Mouse (Mus musculus): ENCODE measurements around the gene Cdc73.
"Not testable (repeated sequence)": the region's sequence is repeated elsewhere in the genome, so short reads cannot be mapped to it uniquely, and the experiment has no call there.

Cdc73 gene

DNA sequence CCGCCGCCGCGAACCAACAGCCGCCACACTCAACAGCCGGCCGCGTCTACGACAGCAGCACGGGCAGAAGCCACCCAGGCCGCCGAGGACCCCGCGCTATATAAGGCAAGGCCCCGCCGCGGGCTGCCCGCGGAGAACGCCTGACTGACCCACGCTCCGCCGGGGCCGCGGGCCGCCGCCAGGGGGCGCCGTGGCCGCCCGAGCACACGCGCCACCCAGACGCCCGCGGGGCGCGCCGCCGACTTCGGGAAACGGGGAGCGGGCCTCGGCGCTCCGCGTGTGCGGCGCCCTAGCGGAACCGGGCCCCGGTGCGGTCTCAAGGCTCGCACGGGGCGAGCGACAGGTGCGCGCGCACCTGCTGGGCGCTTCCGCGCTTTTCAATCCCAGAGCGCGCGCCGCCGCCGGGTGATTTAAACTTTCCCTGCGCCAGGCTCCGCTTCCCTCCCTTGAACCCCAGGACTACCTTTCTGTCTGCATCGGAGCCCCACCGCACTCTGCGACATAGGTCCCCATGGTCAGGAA, at the start of gene Cdc73:
Gene Cdc73 (minus strand): TSS at position 153 of the 522 bp plus-strand sequence.
- peak; percentile 93 for DNase-seq

DNA sequence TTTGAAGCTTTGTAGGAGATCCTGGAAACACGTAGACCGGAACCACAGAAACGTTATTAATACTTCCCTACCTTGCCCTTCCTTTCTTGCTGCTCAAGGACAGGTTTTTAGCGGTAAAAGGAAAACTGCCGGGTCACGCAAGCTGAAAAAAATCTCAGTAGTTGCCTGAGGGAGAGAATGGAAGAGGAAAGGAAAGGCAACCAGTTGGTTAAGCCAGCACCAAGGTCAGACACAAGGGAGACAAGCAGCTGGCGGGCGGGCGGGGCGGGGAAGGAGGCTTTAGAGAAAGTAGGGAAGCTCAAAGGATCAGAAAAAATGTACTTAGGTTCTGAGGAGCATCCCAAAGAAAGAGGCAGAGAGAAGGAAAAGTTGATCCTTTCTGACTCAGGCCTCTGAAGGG, 43.2 kb upstream of the Cdc73 start:
- no peak for DNase-seq

DNA sequence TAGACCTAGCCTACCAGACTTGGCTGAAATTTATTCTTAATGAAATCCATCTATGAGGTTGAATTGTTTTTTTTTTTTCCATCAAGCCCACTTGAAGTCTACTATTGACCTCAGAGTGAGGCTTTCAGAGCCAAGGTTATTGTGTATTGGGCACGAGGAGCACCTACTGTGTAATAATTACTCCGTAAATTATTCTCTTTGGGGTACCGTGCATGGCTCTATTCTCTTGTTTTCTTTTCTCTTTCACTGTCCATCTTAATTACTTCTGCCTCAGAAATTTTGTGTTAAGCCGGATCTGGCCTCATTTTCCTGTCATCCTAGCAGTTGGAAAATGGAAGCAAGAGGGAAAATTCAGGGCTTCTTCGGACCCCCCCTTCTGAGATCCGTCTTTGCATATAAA, 39.5 kb upstream of the Cdc73 start:
- no peak for DNase-seq

DNA sequence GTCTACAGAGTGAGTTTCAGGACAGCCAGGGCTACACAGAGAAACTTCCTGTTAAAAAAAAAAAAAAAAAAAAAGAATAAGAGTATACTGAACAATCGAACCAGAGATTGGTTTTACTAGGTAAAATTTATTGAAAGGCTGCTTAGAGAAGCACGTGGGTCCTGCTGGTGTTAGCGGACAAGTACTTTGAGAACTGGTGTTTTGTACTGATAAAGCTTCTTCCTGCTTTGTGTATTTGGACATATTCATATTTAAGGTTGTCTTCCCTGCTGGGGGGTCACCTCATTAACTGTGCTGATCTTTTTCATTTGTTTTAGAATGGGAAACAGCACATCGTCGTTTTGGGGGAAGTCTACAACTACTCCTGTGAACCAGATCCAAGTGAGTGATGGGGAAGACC, 38.6 kb upstream of the Cdc73 start:
- DNase-seq: no peak

DNA sequence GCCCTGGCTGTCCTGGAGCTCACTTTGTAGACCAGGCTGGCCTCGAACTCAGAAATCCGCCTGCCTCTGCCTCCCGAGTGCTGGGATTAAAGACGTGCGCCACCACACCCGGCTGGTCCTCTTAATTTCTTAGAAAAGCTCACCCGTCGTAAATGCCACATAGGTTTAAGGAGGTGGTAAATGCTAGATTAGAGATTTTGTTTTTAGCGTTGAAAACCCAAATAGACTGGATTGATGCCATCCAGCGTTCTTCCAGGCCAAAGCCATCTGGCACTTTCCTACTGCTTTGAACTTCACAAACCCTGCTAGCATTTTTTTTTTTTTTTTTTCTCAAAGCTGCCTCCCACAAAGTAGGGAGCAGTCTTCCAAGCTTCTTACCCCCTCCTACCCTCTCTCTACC, 37.9 kb upstream of the Cdc73 start:
- no peak for DNase-seq

DNA sequence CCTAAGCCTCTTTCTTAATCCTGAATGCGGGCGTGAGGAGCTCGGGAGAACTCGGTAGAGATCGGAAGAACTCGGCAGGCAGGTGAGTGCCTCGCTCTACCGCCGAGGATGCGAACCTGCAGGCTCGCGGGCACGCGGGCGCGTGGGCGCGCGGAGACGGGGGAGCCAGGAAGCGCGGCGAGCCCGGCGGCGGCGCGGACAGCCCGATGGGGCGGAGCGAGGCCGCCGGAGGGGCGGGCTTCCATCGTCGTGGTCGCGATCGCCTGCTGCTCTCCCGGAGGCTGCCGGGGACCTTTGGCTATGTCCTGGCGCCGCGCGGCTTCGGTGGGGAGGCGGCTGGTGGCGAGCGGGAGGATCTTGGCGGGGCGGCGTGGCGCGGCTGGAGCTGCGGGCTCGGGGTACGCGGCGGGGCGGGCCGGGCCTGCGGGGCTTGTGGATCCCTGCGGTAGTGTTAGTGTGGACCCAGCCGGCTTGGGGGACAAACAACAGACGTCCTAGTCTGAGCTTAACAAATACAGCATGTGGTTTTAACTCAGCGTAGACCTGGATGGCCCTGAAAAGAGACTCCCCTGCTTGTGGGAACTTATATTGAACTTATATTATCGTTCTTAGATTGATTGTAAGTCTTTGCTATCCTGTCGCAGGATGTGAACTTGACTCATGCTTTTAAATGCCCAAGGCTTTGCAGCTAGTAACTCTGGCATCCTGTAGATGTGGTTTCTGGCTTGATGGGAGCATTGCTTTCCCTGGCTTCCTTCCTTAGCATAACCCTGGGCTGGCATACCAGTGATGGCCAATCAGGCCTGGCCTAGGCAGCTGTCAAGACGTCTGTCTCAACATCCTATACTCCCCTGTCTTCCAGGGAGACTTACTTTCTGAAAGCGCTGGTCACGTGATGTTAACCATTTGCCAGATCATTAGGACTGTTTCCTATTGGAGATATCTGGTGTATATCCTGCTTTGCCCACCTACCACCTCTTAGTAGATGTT, 37.0 kb upstream of the Cdc73 start:
- peak; percentile 92 for DNase-seq

DNA sequence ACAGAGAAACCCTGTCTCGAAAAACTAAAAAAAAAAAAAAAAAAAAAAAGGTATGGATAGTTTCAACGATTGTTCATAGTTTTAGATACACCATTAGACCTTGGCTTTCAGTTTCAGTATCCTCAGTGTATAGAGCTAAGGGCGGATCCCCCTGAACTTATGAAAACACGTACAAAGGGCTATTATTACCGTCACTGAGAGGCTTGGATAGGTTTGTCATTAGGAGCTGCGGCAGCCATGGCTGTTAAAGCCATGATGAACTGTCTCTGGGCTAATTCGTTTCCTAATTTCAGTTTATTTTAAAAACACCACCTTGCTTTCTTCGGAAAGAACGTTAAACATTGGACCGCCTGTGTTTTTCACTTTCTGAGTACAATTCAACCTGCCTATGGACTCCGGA, 36.1 kb upstream of the Cdc73 start:
- no peak for DNase-seq

DNA sequence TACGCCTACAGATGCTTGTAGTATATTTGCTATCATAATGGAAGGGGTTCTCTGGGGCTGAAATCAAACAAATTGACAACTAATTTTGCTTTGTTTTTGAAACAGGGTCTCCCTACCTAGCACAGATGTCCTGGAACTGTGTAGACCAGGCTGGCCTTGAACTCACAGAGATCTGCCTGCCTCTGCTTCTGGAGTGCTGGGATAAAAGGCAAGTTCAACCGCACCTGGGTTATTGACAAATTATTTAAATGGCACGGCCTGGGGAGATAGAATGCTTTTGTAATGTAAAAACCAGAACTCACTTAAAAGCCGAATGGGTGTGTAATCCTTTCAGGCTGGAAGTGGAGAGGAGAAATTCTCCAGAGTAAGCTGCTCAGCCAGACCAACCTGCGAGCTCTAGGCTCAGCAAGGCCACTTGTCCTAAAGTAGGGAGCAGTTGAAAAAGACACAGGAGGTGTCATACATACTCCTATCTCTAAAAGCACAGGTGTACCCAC, 31.3 kb upstream of the Cdc73 start:
- DNase-seq: no peak

DNA sequence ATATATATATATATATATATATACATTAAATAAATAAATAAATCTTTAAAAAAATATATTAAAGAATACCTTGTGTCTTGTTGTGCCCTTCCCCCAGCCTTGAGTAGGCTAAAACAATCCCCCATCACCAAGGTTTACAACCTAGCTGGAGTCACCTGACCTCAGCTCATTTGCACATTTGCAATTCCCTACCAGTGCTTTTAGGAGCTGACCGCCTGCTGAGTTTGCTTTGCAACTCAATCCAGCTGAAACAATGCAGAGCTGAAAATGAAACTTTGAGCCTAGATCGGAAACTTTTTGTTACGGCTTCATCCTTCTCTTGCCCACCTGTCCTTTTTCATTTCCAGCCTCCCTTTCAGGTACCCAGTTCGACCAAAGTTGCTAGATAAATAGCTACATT, 29.0 kb upstream of the Cdc73 start:
- no peak for DNase-seq

DNA sequence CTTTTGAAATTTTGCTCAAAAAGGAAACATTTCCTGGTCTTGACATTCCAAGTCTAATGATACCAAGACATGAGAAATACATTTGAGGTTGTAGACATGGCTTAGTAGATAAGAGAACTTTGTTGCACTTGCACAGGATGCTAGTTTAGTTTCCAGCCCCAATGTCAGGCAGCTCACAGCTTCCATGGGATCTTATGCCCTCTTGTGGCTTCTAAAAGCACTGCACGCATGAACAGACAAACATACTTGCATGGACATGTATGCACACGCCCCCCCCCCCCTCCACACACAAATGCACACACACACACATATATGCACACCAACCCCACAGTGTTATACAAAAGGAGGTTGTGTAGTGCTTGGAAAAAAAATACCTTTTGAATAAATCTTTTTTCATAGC, 28.2 kb upstream of the Cdc73 start:
- no peak for DNase-seq

DNA sequence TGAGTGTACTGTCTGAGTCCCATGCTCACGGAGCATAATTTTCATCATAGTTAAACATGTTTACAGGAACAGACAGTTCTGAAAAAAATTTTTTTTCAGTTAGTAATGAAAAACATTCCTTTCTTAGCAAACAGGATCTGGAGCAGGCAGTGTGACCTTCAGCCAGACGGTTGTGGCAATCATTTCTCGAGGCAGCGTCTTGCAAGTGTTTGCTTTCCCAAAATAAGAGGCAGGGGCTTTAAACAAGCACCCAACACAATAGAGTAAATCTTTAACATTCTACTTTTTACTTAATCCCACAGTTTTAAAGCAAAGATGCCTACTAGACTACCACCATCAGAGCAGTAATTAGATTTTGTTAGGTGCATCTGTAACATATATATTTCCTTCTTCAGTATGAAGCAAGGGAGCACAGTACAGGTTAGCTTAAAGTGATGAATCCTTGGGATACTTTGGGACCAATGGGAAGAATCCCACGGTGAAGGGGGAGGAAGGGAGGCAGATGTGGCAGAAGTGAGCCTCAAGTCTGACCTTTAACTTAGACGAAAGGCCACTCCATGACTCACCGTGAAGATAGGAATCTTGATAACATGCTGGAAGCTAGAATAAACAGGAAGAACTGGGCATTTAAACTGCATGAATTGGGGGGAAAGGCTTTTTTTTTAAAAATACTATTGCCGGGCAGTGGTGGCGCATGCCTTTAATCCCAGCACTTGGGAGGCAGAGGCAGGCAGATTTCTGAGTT, 25.2 kb upstream of the Cdc73 start:
- DNase-seq: no peak

DNA sequence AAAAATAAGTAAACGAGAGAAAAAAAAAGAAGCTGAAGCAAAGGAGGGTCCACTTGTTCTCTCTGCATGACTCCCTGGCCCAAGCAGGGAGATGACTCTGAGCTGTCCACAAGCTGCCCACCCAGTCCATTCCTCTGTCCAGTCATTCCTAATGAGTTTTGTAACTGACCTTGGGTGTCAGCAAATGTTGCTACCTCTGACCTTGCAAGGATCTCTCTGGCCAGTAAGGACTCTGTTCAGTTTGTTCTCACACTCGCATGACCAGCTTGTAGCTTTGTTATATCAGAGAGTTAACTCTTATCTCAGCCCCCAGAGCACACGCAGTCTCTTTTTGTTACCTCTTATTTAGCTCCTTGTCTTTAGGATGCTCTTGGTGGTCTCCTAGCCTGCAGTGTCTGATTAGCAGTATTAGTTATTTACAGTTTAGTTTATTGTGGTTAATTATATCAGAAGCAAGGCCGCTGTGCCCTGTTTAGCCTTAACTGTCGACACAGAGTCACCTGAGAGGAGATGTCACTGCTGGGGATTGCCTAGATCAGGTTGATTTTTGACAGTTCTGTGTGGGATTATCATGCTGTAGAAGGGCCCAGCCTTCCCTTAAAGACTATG, 21.9 kb upstream of the Cdc73 start:
- DNase-seq: no peak

DNA sequence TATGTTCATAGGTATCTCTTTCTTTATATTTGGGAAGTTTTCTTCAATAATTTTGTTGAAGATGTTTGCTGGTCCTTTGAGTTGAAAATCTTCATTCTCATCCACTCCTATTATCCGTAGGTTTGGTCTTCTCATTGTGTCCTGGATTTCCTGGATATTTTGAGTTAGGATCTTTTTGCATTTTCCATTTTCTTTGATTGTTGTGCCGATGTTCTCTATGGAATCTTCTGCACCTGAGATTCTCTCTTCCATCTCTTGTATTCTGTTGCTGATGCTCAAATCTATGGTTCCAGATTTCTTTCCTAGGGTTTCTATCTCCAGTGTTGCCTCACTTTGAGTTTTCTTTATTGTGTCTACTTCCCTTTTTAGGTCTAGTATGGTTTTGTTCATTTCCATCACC, 13.3 kb upstream of the Cdc73 start, which contains the start of gene Glrx2:
Gene Glrx2 (plus strand): TSS at position 301 of the 400 bp plus-strand sequence.
- DNase-seq: not testable (repeated sequence)

DNA sequence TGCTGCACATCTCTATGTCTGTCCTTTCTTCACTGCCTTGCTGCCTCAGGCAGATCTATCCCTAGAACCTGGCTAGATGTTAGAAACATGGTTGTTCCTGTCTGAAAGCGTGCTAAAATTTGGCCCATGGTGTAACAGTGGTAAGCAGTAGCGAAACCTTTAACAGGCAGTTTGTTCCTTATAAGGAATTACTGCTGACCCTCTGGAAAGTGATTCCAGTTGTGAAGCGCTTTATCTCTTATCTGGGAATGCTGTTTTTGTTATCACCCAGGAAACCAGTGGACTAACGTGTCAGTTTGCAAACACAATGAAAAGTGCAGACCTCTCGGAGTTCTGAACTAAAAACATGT, 7.9 kb upstream of the Cdc73 start:
- no peak for DNase-seq

DNA sequence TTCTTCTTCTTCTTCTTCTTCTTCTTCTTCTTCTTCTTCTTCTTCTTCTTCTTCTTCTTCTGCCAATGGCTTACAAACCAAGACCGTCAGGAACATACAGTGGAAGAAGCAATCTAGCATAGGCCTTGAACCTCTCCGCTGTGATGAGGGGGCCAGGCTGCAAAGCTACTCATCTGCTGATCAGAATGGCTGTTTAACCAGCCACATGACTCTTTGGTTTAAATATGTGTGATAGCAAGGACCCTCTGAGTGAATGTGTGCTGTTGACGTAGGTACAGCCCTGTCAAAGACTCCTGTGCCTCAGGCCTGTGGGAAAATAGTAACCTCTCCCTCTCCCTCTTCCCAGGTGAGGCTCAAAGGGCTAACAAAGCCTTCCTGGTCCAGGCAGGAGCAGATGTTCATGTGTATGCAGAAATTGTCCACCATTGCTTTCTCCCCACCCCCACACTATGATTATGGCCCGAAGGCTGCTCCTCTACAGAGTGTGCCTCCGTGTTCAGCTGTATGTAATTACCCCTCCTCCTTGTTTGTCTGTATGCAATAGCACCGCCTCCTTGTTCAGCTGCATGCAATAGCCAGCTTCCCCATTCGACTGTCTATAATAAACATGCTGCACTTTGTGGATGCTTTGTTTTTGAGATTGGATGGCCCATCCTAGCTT, 7.4 kb upstream of the Cdc73 start:
- no peak for DNase-seq

DNA sequence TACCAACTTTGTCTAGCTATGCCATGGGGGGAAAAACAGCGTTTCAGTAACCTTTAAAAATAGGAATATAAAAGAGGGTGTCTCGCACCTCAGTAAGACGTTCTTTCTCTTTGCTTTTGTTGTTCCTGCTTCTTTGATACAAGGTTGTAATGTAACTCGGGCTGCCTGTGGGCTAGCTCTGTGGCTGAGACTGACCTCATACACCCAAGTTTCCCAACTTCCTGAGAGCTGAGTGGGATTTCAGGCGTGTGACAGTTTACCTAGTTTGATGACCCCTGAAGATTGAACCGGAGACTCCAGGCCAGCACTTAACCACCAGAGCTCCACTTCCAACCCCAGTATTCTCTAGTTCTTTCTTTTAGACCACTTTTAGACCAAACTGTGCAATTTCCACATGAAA, 5.7 kb upstream of the Cdc73 start:
- DNase-seq: no peak

DNA sequence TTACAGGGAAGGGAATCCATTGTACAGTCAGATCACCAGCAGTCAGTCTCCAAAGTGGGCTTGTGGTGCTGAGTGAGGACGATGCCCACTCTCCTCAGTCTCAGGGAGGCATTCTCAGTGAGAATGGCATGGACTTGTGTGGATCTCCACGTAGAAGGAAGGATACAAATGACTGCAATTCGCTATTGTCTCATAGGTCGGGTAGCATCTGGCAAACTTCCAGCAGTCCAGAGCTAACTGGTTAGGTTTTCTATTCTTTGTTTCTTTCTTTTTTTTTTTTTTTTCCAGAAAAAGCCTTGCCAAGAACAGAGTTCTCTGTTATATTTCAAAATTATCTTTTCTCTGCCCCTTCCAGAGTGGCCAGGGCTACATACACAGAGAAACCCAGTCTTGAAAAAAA, 4.3 kb upstream of the Cdc73 start:
- no peak for DNase-seq

DNA sequence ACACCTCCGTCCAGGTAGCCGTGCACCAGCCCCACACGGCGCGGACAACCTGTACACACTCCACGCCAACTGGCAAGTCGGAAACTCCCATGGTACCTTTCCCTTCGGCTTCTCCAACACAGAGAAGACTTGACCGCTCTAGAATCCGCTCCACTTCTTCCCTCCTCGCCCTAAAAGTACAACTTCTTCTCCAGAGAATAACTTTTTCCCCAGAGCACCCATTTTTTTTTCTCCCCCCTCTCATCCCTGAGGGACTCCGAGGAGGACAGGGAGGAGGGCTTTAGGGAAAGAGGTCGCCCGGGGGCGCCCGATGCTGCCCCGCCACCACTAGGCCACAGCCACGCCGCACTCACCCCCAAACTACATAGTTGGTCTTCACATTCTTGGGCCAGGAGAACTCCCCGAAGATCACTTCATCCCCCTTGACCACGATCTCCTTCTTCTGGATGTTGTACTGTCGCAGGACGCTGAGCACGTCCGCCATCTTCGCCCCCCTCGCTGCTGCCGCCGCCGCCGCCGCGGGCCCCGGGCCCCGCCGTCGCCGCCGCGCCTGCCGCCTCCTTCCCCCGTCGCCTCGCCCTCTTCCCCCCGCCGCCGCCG, 452 bp downstream of the Cdc73 start:
- peak; percentile 72 for DNase-seq

DNA sequence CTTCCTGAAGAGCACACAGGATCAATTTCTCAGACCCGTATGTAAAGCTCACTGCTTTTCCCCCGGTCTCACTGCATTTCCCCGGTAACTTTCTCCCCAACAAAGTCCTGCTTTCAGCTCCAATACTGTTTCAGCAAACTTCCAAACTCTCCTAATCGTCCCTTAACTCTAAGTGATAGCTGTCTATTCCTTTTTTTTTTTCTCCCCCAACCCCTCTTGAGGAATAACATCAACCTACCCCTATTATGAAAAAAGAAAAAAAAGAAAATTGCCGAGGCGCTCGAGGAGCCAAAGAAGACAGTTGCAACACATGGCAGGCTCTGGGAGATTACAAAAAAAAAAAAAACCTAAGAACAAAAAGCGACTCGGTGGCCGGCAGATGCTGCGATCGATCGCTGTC, 957 bp downstream of the Cdc73 start:
- no peak for DNase-seq

DNA sequence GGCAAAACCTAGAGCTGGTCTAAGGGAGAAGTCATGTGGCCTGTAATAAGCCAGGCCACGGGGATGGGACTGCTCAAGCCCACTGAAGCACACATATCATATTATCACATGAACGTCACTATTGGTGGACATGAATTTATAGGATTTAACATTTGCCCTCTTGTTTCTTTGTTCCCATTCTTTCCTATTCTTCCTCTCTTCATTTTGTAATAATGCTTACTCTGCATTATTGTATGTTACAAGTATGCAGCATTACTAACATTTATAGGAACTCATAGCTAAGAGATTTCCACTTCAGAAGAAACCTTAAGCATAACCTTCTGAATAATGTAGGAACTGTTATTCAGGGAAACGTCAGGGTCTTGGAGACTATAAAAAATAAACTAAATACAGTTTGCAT, 17.8 kb downstream of the Cdc73 start:
- DNase-seq: no peak

DNA sequence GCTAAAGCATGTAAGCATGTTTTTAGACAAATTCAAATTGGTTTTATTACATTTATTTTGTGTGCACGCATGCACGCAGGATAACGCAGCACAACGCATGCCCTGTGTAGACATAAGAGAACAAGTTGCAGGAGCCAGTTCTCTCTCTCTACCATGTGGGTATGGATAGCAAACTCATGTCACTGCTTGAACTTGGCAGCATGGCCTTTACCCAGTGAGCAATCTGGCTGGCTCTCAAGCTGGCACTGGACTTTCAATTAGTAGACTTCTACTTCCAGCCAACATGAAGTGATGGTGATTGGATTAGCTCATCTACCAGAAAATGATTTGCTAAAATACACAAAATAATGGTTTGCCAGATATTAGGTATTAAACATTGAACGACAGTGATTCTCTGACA, 21.6 kb downstream of the Cdc73 start:
- DNase-seq: no peak

DNA sequence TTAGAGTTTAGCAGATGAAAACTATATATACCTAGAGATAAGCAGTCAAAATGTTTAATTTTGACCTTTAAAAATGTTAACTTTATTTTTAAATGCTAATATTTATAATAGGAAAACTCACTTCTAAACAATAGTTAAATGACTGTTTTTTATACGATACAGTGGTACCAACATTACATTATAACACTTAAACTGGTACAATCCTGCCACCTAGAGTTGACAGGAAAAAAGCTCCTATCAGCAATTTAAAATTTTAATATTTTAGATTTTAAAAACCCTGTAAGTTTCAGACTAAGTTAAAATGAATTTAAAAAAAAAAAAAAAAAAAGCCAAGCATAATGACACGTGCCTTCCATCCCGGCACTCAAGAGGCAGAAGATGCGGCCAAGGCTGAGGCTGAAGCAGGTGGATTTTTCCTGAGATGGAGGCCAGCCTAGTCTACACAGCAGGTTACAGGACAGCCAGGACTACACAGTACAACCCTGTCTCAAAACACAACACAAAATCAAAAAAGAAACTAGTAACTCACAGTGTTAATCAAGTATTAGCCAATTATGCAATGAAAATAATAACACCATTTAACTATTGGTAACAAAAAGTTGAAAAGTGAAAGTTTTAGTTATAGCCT, 26.8 kb downstream of the Cdc73 start:
- DNase-seq: no peak

Data from kidney, adult 18-20 months (tissue).